Mouse (Mus musculus): Measurements from ENCODE around the gene Fignl2. TPM values are rescaled to one million over a fixed set of nuclear protein-coding genes. Genes with fewer than 3 reads are reported as not detected.

Fignl2 gene
- polyA plus RNA-seq, 1 experiment from 2014 or later = 0.41 TPM

GRCm38 (mm10) chr15:101002466-101002865, 75.9 kb downstream of the Fignl2 start:
- Histone ChIP-seq H3K36me3 (peaks cover 8% of the 10 kb centered on the region), H3K4me3 (no peak overlapping the region), H3K27me3 (no peaks in the 10 kb centered on the region), H3K27ac (no peak overlapping the region), H3K4me2 (replicated peaks) (no peak overlapping the region), H3K9ac (no peak overlapping the region), H3K4me1 (peaks cover 11% of the 10 kb centered on the region), H3K9me3 (replicated peaks) (no peaks in the 10 kb centered on the region)
- no peak for ATAC-seq (ENCODE audit: low FRiP score)
- 91% methylated on average over 3 of the region's 3 CpGs for WGBS

GRCm38 (mm10) chr15:101001685-101002084, 76.7 kb downstream of the Fignl2 start:
- no peak for ATAC-seq (ENCODE audit: low FRiP score)
- WGBS = 95% methylated on average over 1 of the region's 1 CpGs

More at GRCm38 (mm10) chr15:101001685-101002084, 76.7 kb downstream of the Fignl2 start:
- no peaks in the 10 kb centered on the region for H3K9me3 ChIP-seq (replicated peaks)
- peaks cover 6% of the 10 kb centered on the region; the same call in 1 of the 2 replicates for H3K4me1 ChIP-seq
- H3K4me2 ChIP-seq (replicated peaks) = no peak overlapping the region
- H3K9ac ChIP-seq = no peak overlapping the region
- H3K27ac ChIP-seq = no peak overlapping the region
- H3K36me3 ChIP-seq = peaks cover 8% of the 10 kb centered on the region
- H3K4me3 ChIP-seq = no peak overlapping the region
- H3K27me3 ChIP-seq = no peaks in the 10 kb centered on the region

Other genes with a start within 250 kb of the Fignl2 start
- 19.2 and 20.2 TPM in 2 replicates for gene Scn8a, start 208.7 kb downstream of the Fignl2 start, polyA plus RNA-seq (2016; fragmentation: Nextera tagmentation; extraction: Ambion mirVana)
- gene Gm47841, start 31.2 kb downstream of the Fignl2 start, polyA plus RNA-seq (2016; fragmentation: Nextera tagmentation; extraction: Ambion mirVana) = not detected in 2 replicates
- not detected in 2 replicates for gene Ankrd33, start 37.2 kb upstream of the Fignl2 start, polyA plus RNA-seq (2016; fragmentation: Nextera tagmentation; extraction: Ambion mirVana)
- gene Acvrl1, start 50.0 kb upstream of the Fignl2 start, polyA plus RNA-seq (2016; fragmentation: Nextera tagmentation; extraction: Ambion mirVana) = 11.6 TPM in 2 replicates
- 12.2 and 15.5 TPM in 2 replicates for gene Acvr1b, start 95.5 kb upstream of the Fignl2 start, polyA plus RNA-seq (2016; fragmentation: Nextera tagmentation; extraction: Ambion mirVana)
- 4.8 and 8.2 TPM in 2 replicates for gene Grasp, start 145.6 kb upstream of the Fignl2 start, polyA plus RNA-seq (2016; fragmentation: Nextera tagmentation; extraction: Ambion mirVana)
- 4.4 and 5.5 TPM in 2 replicates for gene Nr4a1, start 175.7 kb upstream of the Fignl2 start, polyA plus RNA-seq (2016; fragmentation: Nextera tagmentation; extraction: Ambion mirVana)
- 62.0 and 66.5 TPM in 2 replicates for gene Atg101, start 205.7 kb upstream of the Fignl2 start, polyA plus RNA-seq (2016; fragmentation: Nextera tagmentation; extraction: Ambion mirVana)
- 0.31 and 0.87 TPM in 2 replicates for gene 6030408B16Rik, start 214.6 kb upstream of the Fignl2 start, polyA plus RNA-seq (2016; fragmentation: Nextera tagmentation; extraction: Ambion mirVana)

Measured in hindbrain, embryonic 12.5 days (tissue).